Mouse (Mus musculus) liver, postnatal 0 days (tissue): ENCODE measurements around the gene 4930426L09Rik. TPM values are rescaled to one million over a fixed set of nuclear protein-coding genes. Genes with fewer than 3 reads are reported as not detected.

ENCODE experiments used
- ATAC-seq: fragments of 200-750 bp; cut with Nextera tagmentation; 2 replicates; pipeline ENCODE4 v1.8.0; 2017; ENCODE audit warnings: mild to moderate bottlenecking, moderate library complexity
- DNase-seq: peaks from one replicate; pipeline ENCODE4 v3.0.0-alpha.2; 2016
- H3K27ac ChIP-seq: fragments of 300-500 bp; sonication (generic); 2 replicates; pipeline ENCODE4 v1.5.1; 2014; ENCODE audit warnings: antibody characterized with exemption, moderate library complexity, mild to moderate bottlenecking, low read depth
- H3K27me3 ChIP-seq: fragments of 300-500 bp; sonication (generic); 2 replicates; pipeline ENCODE4 v1.6.1; 2014; ENCODE audit warnings: low read length, control low read depth, mixed read lengths; ENCODE audit not compliant: insufficient read depth
- H3K36me3 ChIP-seq: fragments of 300-500 bp; sonication (generic); replicated peaks from 2 replicates; pipeline ENCODE4 v1.6.1; 2014; ENCODE audit warnings: mild to moderate bottlenecking, control low read depth, low read length, moderate library complexity, mixed read lengths; ENCODE audit not compliant: insufficient read depth
- H3K4me1 ChIP-seq: fragments of 300-500 bp; sonication (generic); 2 replicates; pipeline ENCODE4 v1.6.1; 2014; ENCODE audit warnings: antibody characterized with exemption, mild to moderate bottlenecking, control low read depth; ENCODE audit not compliant: insufficient read depth
- H3K4me2 ChIP-seq: fragments of 300-500 bp; sonication (generic); 2 replicates; pipeline ENCODE4 v1.6.1; 2014; ENCODE audit warnings: low read depth, mild to moderate bottlenecking, low read length, moderate library complexity, mixed read lengths
- H3K4me3 ChIP-seq: fragments of 300-500 bp; sonication (generic); 2 replicates; pipeline ENCODE4 v1.5.1; 2014; ENCODE audit warnings: low read depth, low read length
- H3K9ac ChIP-seq: fragments of 300-500 bp; sonication (generic); replicated peaks from 2 replicates; pipeline ENCODE4 v1.6.1; 2014; ENCODE audit warnings: mild to moderate bottlenecking, moderate library complexity
- H3K9me3 ChIP-seq: fragments of 300-500 bp; sonication (generic); 2 replicates; pipeline ENCODE4 v1.6.1; 2016; ENCODE audit warnings: mild to moderate bottlenecking, control low read depth, low read length, mixed read lengths
- CTCF ChIP-seq: sonication (generic); IDR thresholded peaks from 2 replicates; pipeline ENCODE4 v1.5.1; 2016; ENCODE audit warnings: antibody characterized with exemption, low read depth
- EP300 ChIP-seq: IDR thresholded peaks from 2 replicates; pipeline ENCODE4 v1.6.1; 2016; ENCODE audit warnings: antibody characterized with exemption, low read depth, mild to moderate bottlenecking
- WGBS: fragments of 180-500 bp; shearing (Covaris S2); extraction: QIAGEN DNeasy Blood & Tissue Kit; methylation state at CpG from one replicate; pipeline ENCODE4 v1.1.7; 2014; ENCODE audit not compliant: insufficient replicate concordance; 5-methylcytosine and 5-hydroxymethylcytosine counted together
- polyA plus RNA-seq: library from polyadenylated mRNA; unstranded; fragments of >200 nt; fragmentation: Nextera tagmentation; extraction: Ambion mirVana; gene quantifications from 2 replicates; pipeline ENCODE4 v1.2.1, GENCODE M21; 2015

Gene 4930426L09Rik
- 0.21 and 0.24 TPM in 2 replicates for polyA plus RNA-seq

GRCm38 (mm10) chr2:18998054-18998478 is at the start of gene 4930426L09Rik, which contains the start of gene Pip4k2a:
TSS of gene 4930426L09Rik (plus strand) at chr2:18998343.
TSS of gene Pip4k2a (minus strand) at chr2:18998126.
- TF ChIP-seq CTCF (peak; percentile 23), EP300 (no peak)

GRCm38 (mm10) chr2:18948741-18949140 is 49.4 kb upstream of the 4930426L09Rik start:
- H3K9ac ChIP-seq = no peak overlapping the region
- WGBS = 48% methylated on average over 7 of the region's 7 CpGs
- TF ChIP-seq EP300 = no peak
- no peak for TF ChIP-seq CTCF
- no peak overlapping the region for H3K27ac ChIP-seq
- ATAC-seq (no peak), DNase-seq (no peak)
- no peaks in the 10 kb centered on the region for H3K36me3 ChIP-seq
- H3K27me3 ChIP-seq = no peaks in the 10 kb centered on the region
- H3K9me3 ChIP-seq = no peaks in the 10 kb centered on the region
- H3K4me2 ChIP-seq = no peak overlapping the region
- peaks cover 25% of the 10 kb centered on the region for H3K4me1 ChIP-seq
- no peak overlapping the region for H3K4me3 ChIP-seq

More at GRCm38 (mm10) chr2:18998054-18998478, at the start of gene 4930426L09Rik, which contains the start of gene Pip4k2a:
- Histone ChIP-seq H3K9ac (peak within 1 kb of the TSS; percentile 82), H3K4me1 (peaks cover 20% of the 10 kb centered on the region), H3K9me3 (no peaks in the 10 kb centered on the region), H3K4me2 (peak within 1 kb of the TSS; percentile 85), H3K4me3 (peak within 1 kb of the TSS; percentile 92), H3K36me3 (no peaks in the 10 kb centered on the region), H3K27ac (peak within 1 kb of the TSS; percentile 96), H3K27me3 (0 out of 2 replicates have a peak, but pooled peaks cover 4% of the 10 kb centered on the region)
- DNase-seq = peak; percentile 94
- peak; percentile 95 for ATAC-seq
- WGBS = under 1% methylated on average over 63 of the region's 66 CpGs

GRCm38 (mm10) chr2:18950758-18951157 is 47.4 kb upstream of the 4930426L09Rik start:
- WGBS = 48% methylated on average over 2 of the region's 2 CpGs
- Histone ChIP-seq H3K9me3 (no peaks in the 10 kb centered on the region), H3K4me3 (no peak overlapping the region), H3K4me1 (peaks cover 42% of the 10 kb centered on the region), H3K9ac (no peak overlapping the region), H3K4me2 (no peak overlapping the region), H3K36me3 (no peaks in the 10 kb centered on the region), H3K27me3 (no peaks in the 10 kb centered on the region), H3K27ac (no peak overlapping the region)
- ATAC-seq = no peak
- TF ChIP-seq EP300 (no peak), CTCF (no peak)
- no peak for DNase-seq

- Histone ChIP-seq H3K9me3 (no peaks in the 10 kb centered on the region), H3K27ac (peak overlapping the region; percentile 61), H3K4me3 (peak overlapping the region; percentile 1; the same call in 1 of the 2 replicates), H3K4me1 (peaks cover 52% of the 10 kb centered on the region), H3K9ac (no peak overlapping the region; the same call in 1 of the 2 replicates), H3K36me3 (no peaks in the 10 kb centered on the region), H3K4me2 (peak overlapping the region; percentile 49), H3K27me3 (no peaks in the 10 kb centered on the region)
- ATAC-seq = no peak
- peak; percentile 59; the same call in 1 of the 2 replicates for TF ChIP-seq EP300
- TF ChIP-seq CTCF = no peak
- WGBS = 16% methylated on average over 7 of the region's 7 CpGs
- DNase-seq = no peak
Measured at GRCm38 (mm10) chr2:18952102-18952673, 46.0 kb upstream of the 4930426L09Rik start.

- no peak overlapping the region for H3K9ac ChIP-seq
- H3K4me2 ChIP-seq = peak overlapping the region; percentile 45
- no peaks in the 10 kb centered on the region for H3K36me3 ChIP-seq
- ATAC-seq (peak; percentile 40), DNase-seq (no peak)
- 41% methylated on average over 4 of the region's 4 CpGs for WGBS
- H3K4me1 ChIP-seq = peaks cover 65% of the 10 kb centered on the region
- TF ChIP-seq CTCF (no peak), EP300 (peak; percentile 86)
- no peaks in the 10 kb centered on the region for H3K9me3 ChIP-seq
- no peaks in the 10 kb centered on the region for H3K27me3 ChIP-seq
- no peak overlapping the region for H3K27ac ChIP-seq
- H3K4me3 ChIP-seq = no peak overlapping the region
Measured at GRCm38 (mm10) chr2:18954422-18954821, 43.7 kb upstream of the 4930426L09Rik start.

GRCm38 (mm10) chr2:18955022-18955421 is 43.1 kb upstream of the 4930426L09Rik start:
- no peaks in the 10 kb centered on the region for H3K36me3 ChIP-seq
- DNase-seq = no peak
- no peak for ATAC-seq
- H3K4me1 ChIP-seq = peaks cover 64% of the 10 kb centered on the region
- H3K9ac ChIP-seq = no peak overlapping the region
- H3K27ac ChIP-seq = 0 out of 2 replicates have a peak overlapping the region, but pooled peaks have one; percentile 23
- WGBS = 24% methylated on average over 4 of the region's 4 CpGs
- H3K9me3 ChIP-seq = no peaks in the 10 kb centered on the region
- H3K27me3 ChIP-seq = no peaks in the 10 kb centered on the region
- TF ChIP-seq CTCF (no peak), EP300 (no peak)
- peak overlapping the region; percentile 45 for H3K4me2 ChIP-seq
- no peak overlapping the region for H3K4me3 ChIP-seq
